Comparison of ENCODE assay signal across 13 mouse cellular contexts in genomic region chr9:33222066-33222805, GRCm38 (mm10).
"Had no signal": no experiment of that assay in that cellular context is flagged by ENCODE, and none has a peak within 500 bp of the region (broad histone marks: within the 10 kb centered on the region; RNA-seq: fewer than 3 reads in every experiment).

No protein-coding gene starts in this region.

- DNase-seq: kidney, adult 8-10 months; kidney, postnatal 25 days; liver; liver, embryonic 13.5 days; liver, postnatal 0 days; lung, postnatal 14 days; retina, postnatal 1 day; right cerebral cortex, postnatal 4 days; thymus, postnatal 14 days had no signal

- H3K4me2 ChIP-seq: liver, embryonic 13.5 days; lung, embryonic 15.5 days; midbrain, embryonic 15.5 days had no signal

- H3K36me3 ChIP-seq: liver, embryonic 13.5 days; lung, embryonic 15.5 days; midbrain, embryonic 15.5 days had no signal

- H3K27ac ChIP-seq: left cerebral cortex, adult 2 months; liver, embryonic 13.5 days; lung, embryonic 15.5 days; midbrain, embryonic 15.5 days had no signal

- H3K27me3 ChIP-seq: liver, embryonic 13.5 days; lung, embryonic 15.5 days; midbrain, embryonic 15.5 days had no signal

- H3K9ac ChIP-seq: liver, embryonic 13.5 days; liver, postnatal 0 days; lung, embryonic 15.5 days; midbrain, embryonic 15.5 days had no signal

- H3K4me3 ChIP-seq: left cerebral cortex, adult 2 months; liver, embryonic 13.5 days; lung, embryonic 15.5 days; midbrain, embryonic 15.5 days had no signal

- ATAC-seq: intestine, embryonic 16.5 days; liver, postnatal 0 days; midbrain, embryonic 15.5 days had no signal

- H3K9me3 ChIP-seq: liver, embryonic 13.5 days; lung, embryonic 15.5 days; midbrain, embryonic 15.5 days had no signal

- H3K4me1 ChIP-seq: liver, embryonic 13.5 days; lung, embryonic 15.5 days; midbrain, embryonic 15.5 days had no signal
